Mouse (Mus musculus) heart, embryonic 11.5 days (tissue): ENCODE measurements around the gene Phactr1. TPM values are rescaled to one million over a fixed set of nuclear protein-coding genes. Genes with fewer than 3 reads are reported as not detected.

Experiments used
- ATAC-seq: fragments of 200-750 bp; cut with Nextera tagmentation; replicated peaks from 2 replicates; pipeline ENCODE4 v1.8.0; 2017; ENCODE audit warnings: moderate library complexity; ENCODE audit not compliant: insufficient number of reproducible peaks, low FRiP score, low TSS enrichment
- H3K27ac ChIP-seq: fragments of 300-500 bp; sonication (generic); 2 replicates; pipeline ENCODE4 v1.5.1; 2014; ENCODE audit warnings: mild to moderate bottlenecking, low read depth, low read length
- H3K27me3 ChIP-seq: fragments of 300-500 bp; sonication (generic); 2 replicates; pipeline ENCODE4 v1.6.1; 2014; ENCODE audit warnings: mild to moderate bottlenecking, low read length, mixed read lengths; ENCODE audit not compliant: control insufficient read depth, insufficient read depth
- H3K36me3 ChIP-seq: fragments of 300-500 bp; sonication (generic); 2 replicates; pipeline ENCODE4 v1.6.1; 2014; ENCODE audit warnings: mild to moderate bottlenecking, low read length, moderate library complexity, mixed read lengths; ENCODE audit not compliant: control insufficient read depth, insufficient read depth
- H3K4me1 ChIP-seq: fragments of 300-500 bp; sonication (generic); 2 replicates; pipeline ENCODE4 v1.6.1; 2014; ENCODE audit warnings: low read length; ENCODE audit not compliant: control insufficient read depth, insufficient read depth
- H3K4me2 ChIP-seq: fragments of 300-500 bp; sonication (generic); 2 replicates; pipeline ENCODE4 v1.6.1; 2014; ENCODE audit warnings: mild to moderate bottlenecking, moderate library complexity
- H3K4me3 ChIP-seq: fragments of 300-500 bp; sonication (generic); 2 replicates; pipeline ENCODE4 v1.5.1; 2014; ENCODE audit warnings: low read depth, low read length
- H3K9ac ChIP-seq: fragments of 300-500 bp; sonication (generic); 2 replicates; pipeline ENCODE4 v1.6.1; 2014; ENCODE audit warnings: mild to moderate bottlenecking, low read depth, low read length, moderate library complexity
- H3K9me3 ChIP-seq: fragments of 300-500 bp; sonication (generic); replicated peaks from 2 replicates; pipeline ENCODE4 v1.6.1; 2016; ENCODE audit warnings: low read length; ENCODE audit not compliant: control insufficient read depth
- WGBS: fragments of 180-500 bp; shearing (Covaris S2); extraction: QIAGEN DNeasy Blood & Tissue Kit; methylation state at CpG from one replicate; pipeline ENCODE4 v1.1.7; 2014; ENCODE audit not compliant: insufficient replicate concordance; 5-methylcytosine and 5-hydroxymethylcytosine counted together
- polyA plus RNA-seq: library from polyadenylated mRNA; unstranded; fragments of >200 nt; fragmentation: Nextera tagmentation; extraction: Ambion mirVana; gene quantifications from 2 replicates; pipeline ENCODE4 v1.2.1, GENCODE M21; 2014

The Phactr1 gene
- polyA plus RNA-seq, 1 experiment from 2014 or later, result 4.2 TPM

- H3K27ac ChIP-seq, result no peak overlapping the region
- peaks cover 4% of the 10 kb centered on the region; the same call in 1 of the 2 replicates for H3K4me1 ChIP-seq
- H3K9ac ChIP-seq, result peak overlapping the region; percentile 63
- no peaks in the 10 kb centered on the region for H3K36me3 ChIP-seq
- no peaks in the 10 kb centered on the region for H3K9me3 ChIP-seq
- 0 out of 2 replicates have a peak, but pooled peaks have one; percentile 22 for ATAC-seq
- H3K4me3 ChIP-seq, result peak overlapping the region; percentile 53
- 4% methylated on average over 21 of the region's 21 CpGs for WGBS
- H3K4me2 ChIP-seq, result peak overlapping the region; percentile 84
- no peaks in the 10 kb centered on the region for H3K27me3 ChIP-seq
These were observed 185.9 kb downstream of the Phactr1 start for GRCm38 (mm10) chr13:42866162-42866941.

- Histone ChIP-seq H3K4me1 (peaks cover 4% of the 10 kb centered on the region; the same call in 1 of the 2 replicates), H3K27me3 (no peaks in the 10 kb centered on the region), H3K4me3 (peak overlapping the region; percentile 53), H3K27ac (no peak overlapping the region), H3K4me2 (peak overlapping the region; percentile 84), H3K9me3 (no peaks in the 10 kb centered on the region), H3K36me3 (no peaks in the 10 kb centered on the region), H3K9ac (peak overlapping the region; percentile 63; the same call in 1 of the 2 replicates)
- WGBS, result 35% methylated on average over 6 of the region's 6 CpGs
- ATAC-seq, result no peak
These were observed 186.6 kb downstream of the Phactr1 start for GRCm38 (mm10) chr13:42867026-42867425.

GRCm38 (mm10) chr13:42872125-42872524 is 191.7 kb downstream of the Phactr1 start:
- no peaks in the 10 kb centered on the region for H3K9me3 ChIP-seq
- no peak overlapping the region for H3K27ac ChIP-seq
- no peaks in the 10 kb centered on the region for H3K36me3 ChIP-seq
- 36% methylated on average over 1 of the region's 1 CpGs for WGBS
- no peak for ATAC-seq
- no peak overlapping the region for H3K9ac ChIP-seq
- no peak overlapping the region for H3K4me3 ChIP-seq
- H3K27me3 ChIP-seq, result no peaks in the 10 kb centered on the region
- no peak overlapping the region for H3K4me2 ChIP-seq
- H3K4me1 ChIP-seq, result peaks cover 4% of the 10 kb centered on the region; the same call in 1 of the 2 replicates

GRCm38 (mm10) chr13:42878346-42878745 is 197.9 kb downstream of the Phactr1 start:
- WGBS, result 43% methylated on average over 2 of the region's 2 CpGs
- H3K4me1 ChIP-seq, result no peaks in the 10 kb centered on the region
- H3K36me3 ChIP-seq, result no peaks in the 10 kb centered on the region
- H3K4me2 ChIP-seq, result no peak overlapping the region
- H3K27ac ChIP-seq, result no peak overlapping the region
- H3K27me3 ChIP-seq, result no peaks in the 10 kb centered on the region
- no peak overlapping the region for H3K9ac ChIP-seq
- no peak for ATAC-seq
- H3K4me3 ChIP-seq, result no peak overlapping the region
- no peaks in the 10 kb centered on the region for H3K9me3 ChIP-seq

- ATAC-seq, result no peak
- Histone ChIP-seq H3K4me1 (0 out of 2 replicates have a peak, but pooled peaks cover 2% of the 10 kb centered on the region), H3K4me3 (no peak overlapping the region), H3K36me3 (no peaks in the 10 kb centered on the region), H3K4me2 (no peak overlapping the region; the same call in 1 of the 2 replicates), H3K27ac (no peak overlapping the region), H3K9me3 (no peaks in the 10 kb centered on the region), H3K27me3 (no peaks in the 10 kb centered on the region), H3K9ac (no peak overlapping the region)
- 51% methylated on average over 14 of the region's 14 CpGs for WGBS
These were observed 203.8 kb downstream of the Phactr1 start for GRCm38 (mm10) chr13:42884033-42884724.

- Histone ChIP-seq H3K4me1 (0 out of 2 replicates have a peak, but pooled peaks cover 2% of the 10 kb centered on the region), H3K4me2 (no peak overlapping the region), H3K36me3 (no peaks in the 10 kb centered on the region), H3K4me3 (no peak overlapping the region), H3K9ac (no peak overlapping the region), H3K27ac (no peak overlapping the region), H3K9me3 (no peaks in the 10 kb centered on the region), H3K27me3 (no peaks in the 10 kb centered on the region)
- 56% methylated on average over 1 of the region's 1 CpGs for WGBS
- no peak for ATAC-seq
These were observed 204.3 kb downstream of the Phactr1 start for GRCm38 (mm10) chr13:42884725-42885115.

- H3K36me3 ChIP-seq, result no peaks in the 10 kb centered on the region
- no peak for ATAC-seq
- no peaks in the 10 kb centered on the region for H3K9me3 ChIP-seq
- H3K27ac ChIP-seq, result no peak overlapping the region
- H3K4me3 ChIP-seq, result no peak overlapping the region
- 0 out of 2 replicates have a peak, but pooled peaks cover 5% of the 10 kb centered on the region for H3K4me1 ChIP-seq
- H3K27me3 ChIP-seq, result no peaks in the 10 kb centered on the region
- WGBS, result 83% methylated on average over 5 of the region's 5 CpGs
- no peak overlapping the region for H3K4me2 ChIP-seq
- no peak overlapping the region for H3K9ac ChIP-seq
These were observed 207.3 kb downstream of the Phactr1 start for GRCm38 (mm10) chr13:42887701-42888100.

- WGBS, result 44% methylated on average over 12 of the region's 12 CpGs
- H3K27me3 ChIP-seq, result no peaks in the 10 kb centered on the region
- H3K36me3 ChIP-seq, result no peaks in the 10 kb centered on the region
- no peak overlapping the region for H3K9ac ChIP-seq
- H3K27ac ChIP-seq, result no peak overlapping the region
- no peak overlapping the region for H3K4me3 ChIP-seq
- ATAC-seq, result no peak
- no peak overlapping the region for H3K4me2 ChIP-seq
- 0 out of 2 replicates have a peak, but pooled peaks cover 3% of the 10 kb centered on the region for H3K4me1 ChIP-seq
- H3K9me3 ChIP-seq, result no peaks in the 10 kb centered on the region
These were observed 209.4 kb downstream of the Phactr1 start for GRCm38 (mm10) chr13:42889516-42890474.
